Mouse (Mus musculus) spleen, postnatal 4 days (tissue): ENCODE measurements around the gene Tmem208.

Experiments used
- DNase-seq, 2 experiments: peaks; one replicate each; pipeline ENCODE4 v3.0.0; 2022; ENCODE audit warnings: low spot score in 2 of 2

Gene Tmem208

GRCm38 (mm10) chr8:105298351-105299252 is 27.6 kb upstream of the Tmem208 start:
- peak; percentile 39 to 72 for DNase-seq

DNA sequence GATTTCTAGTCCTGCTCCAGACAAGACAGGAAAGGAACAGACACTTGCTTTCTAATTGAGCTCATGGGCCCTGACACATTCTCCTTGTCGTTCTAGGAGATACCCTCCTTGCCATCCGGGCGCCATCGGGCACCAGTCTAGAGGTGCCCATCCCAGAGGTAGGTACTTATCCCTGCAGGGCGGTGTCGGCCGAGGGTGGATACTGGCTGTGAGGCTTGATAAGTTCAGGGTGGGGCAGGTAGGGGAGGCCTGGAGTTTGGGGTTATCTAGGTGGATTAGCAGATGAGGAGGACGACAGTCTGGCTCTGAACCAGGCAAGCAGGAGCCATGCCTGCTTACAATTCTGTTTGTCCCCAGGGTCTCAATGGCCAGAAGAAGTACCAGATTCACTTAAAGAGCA is 26.2 kb upstream of the Tmem208 start:
- DNase-seq: peak; percentile 88 to 90

- DNase-seq: no peak
Measured at GRCm38 (mm10) chr8:105303396-105303795, 22.8 kb upstream of the Tmem208 start.

DNA sequence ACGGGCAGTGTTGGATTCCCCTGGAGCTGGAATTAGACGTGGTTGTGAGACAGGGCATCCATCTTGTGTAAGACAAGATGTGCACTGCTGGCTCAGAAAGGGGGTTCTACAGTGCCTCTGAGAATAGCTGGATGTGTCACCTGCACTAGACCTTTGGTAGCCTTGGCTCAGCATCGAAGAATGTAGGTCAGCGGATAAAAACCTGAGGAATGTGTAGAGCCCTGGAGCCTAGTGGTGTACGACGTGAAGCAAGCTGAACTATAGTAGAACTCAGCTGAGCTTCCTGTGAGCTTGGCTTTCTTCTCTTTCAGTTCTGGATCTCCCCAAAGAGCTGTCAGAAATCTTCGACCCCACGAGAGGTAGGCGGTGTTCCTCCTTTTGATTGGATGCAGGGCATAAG is 22.3 kb upstream of the Tmem208 start:
- DNase-seq: no peak

- no peak for DNase-seq
Measured at GRCm38 (mm10) chr8:105304325-105305210, 21.6 kb upstream of the Tmem208 start.

DNA sequence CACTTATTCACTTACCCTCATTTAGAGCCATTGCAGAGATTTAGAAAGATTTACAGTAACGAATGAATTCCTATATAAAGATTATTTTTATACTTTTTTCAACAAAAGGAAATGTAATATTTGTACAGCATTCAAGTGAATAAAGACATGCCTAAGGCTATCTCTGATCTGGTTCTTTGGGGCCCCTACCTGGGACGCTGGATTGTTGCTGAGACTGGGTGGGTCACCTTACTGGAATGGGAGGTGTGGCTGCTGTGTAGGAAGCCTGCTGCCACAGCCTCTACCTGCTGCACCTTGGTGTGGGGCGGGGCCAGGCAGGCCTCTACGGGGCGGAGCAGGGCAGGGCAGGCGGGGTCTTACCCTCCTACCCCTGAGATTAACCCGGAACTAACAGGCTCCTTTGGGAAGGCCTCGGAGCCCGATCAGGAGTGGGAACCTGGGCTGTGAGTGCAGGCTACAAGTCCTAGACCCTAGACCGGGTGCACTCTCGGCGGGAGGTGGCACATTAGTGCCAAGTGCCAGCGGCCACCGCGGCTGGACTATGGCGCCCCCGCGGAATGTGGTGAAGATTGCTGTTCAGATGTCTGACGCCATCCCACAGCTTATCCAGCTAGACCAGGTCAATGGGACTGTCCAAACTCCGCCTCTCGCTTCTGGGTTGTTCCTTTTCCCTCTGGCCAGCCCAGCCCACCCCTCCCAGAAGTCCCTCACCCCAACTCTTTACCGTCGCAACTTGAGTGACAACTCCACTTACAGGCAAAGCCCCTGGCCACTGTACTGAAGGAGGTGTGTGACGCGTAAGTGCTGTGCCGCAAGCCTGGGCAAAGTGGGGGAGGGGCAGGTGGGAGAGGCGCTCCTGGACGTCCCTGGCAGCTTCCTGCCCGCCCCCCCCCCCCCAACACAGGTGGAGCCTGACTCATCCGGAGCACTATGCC is 20.7 kb upstream of the Tmem208 start, which contains the start of gene Elmo3:
TSS of gene Elmo3 (plus strand) at position 391 of the 935 bp plus-strand sequence.
- DNase-seq: peak; percentile 64 to 79

GRCm38 (mm10) chr8:105306146-105306691 is 19.9 kb upstream of the Tmem208 start:
- no peak for DNase-seq

GRCm38 (mm10) chr8:105307670-105308069 is 18.5 kb upstream of the Tmem208 start:
- no peak for DNase-seq

- no peak for DNase-seq
Measured at GRCm38 (mm10) chr8:105308428-105308827, 17.7 kb upstream of the Tmem208 start.

DNA sequence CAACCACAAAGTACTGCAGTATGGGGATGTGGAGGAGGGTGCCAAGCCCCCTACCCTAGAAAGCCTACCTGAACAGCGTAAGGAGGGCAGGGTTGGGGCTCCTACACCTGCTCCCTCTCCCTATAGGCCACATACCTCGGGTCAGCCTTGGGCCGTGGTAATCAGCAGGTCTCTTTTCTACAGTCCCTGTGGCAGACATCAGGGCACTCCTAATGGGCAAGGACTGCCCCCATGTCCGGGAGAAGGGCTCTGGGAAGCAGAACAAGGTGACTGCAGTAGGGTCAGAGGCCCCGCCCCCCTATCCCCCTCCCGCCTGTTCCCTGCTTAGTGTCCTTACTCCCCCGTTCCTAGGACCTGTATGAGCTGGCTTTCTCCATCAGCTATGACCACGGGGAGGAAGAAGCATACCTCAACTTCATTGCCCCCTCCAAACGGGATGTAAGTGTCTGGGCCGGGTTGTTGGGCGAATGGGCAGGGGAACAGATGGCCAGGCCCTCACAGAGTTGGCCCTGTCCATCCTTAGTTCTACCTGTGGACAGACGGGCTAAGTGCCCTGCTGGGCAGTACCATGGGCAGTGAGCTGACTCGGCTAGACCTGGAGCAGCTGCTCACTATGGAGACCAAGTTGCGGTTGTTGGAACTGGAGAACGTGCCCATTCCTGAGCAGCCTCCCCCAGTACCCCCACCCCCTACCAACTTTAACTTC is 16.9 kb upstream of the Tmem208 start:
- DNase-seq: no peak

- DNase-seq: no peak
Measured at GRCm38 (mm10) chr8:105310118-105310517, 16.0 kb upstream of the Tmem208 start.

GRCm38 (mm10) chr8:105311718-105312117 is 14.4 kb upstream of the Tmem208 start:
- no peak for DNase-seq

DNA sequence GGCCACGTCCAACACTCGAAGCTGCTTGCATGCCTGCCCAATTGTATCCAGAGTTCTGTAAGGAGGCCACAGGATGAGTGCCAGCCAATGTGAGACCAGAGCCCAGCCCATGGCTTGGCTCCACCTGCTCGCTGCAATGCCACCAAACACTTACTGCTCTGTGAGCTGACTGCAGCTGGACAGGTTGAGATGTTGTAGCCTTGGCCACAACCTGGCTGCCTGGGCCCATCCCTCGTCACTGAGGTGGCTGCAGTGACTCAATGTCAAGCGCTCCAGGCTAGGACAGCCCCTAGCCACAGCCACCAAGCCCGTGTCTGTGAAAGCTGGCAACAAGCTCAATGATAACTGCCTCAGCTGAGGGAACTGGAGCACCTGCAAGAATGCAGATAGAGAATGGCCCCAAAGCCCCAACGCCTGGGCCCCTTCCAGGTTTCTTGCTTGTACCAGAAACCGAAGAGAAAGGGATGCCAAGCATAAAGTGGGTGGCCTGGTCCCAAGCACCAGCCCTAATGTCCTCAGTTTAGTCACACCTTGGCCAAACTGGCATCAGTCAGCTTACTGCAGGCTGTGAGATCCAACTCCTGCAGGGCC is 13.2 kb upstream of the Tmem208 start:
- peak in 1 of 2 experiments; percentile 51 for DNase-seq

DNA sequence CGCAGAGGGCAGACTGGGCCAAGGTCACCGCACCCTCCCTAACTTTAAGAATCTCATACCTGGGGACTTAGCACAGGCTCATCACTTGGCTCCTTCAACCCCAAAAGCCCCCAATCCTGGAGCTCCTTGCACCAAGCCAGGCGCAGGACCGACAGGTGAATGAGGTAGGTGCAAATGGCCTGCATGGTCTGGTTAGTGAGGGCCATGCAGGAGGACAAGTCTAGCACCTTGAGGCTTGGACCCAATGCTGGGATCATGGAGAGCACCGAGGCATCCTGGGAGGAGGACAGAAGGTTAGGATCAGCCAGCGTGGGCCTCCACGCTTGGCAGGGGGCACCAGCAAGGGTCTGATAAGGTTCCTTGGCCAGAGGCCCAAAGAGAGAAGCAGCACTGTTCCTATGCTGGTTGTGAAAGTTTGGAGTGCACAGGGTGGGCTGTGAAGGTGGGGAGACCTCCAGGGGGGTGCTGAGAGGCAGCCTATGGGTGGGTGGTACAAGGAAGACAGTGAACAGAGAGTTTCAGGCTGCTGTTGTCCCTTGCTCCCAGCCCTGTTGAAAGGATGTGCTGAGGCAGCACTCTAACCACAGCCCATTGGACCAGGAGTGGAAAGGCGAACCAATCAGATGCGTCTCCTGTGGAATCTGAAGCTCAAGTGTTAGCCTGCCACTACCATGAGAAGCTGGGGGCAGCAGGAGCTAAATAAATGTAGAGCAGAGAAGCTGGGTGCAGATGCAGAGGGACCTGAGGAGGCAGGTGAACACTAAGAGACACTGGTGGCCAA is 12.3 kb upstream of the Tmem208 start:
- no peak for DNase-seq

GRCm38 (mm10) chr8:105315073-105315769 is 10.9 kb upstream of the Tmem208 start:
- DNase-seq: no peak

GRCm38 (mm10) chr8:105317941-105318340 is 8.2 kb upstream of the Tmem208 start:
- no peak for DNase-seq

DNA sequence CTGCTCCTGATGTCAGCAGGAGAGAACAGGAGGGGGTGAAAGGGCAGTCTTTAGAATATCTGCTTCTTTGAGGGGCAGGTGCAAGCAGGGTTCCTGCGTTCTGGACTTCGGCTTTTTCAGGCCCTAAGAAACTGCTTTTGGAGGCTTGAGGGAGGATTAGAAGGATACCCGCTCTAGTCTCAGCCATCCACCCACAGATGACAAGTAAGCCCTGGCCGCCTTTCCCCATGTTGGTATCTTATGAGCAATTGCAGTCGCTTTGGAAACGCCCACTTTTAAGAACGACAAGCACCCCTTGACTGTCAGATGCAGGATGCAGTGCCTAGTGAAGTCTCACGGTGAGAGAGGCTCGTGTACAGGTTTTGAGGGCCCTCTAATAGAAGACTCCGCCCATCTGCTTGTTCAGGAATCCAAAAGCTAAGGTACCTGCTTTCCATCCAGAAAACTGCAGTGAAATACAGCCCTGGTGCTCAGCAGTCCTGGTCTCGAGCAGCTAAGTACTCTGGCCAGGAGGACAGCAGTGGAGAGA is 7.4 kb upstream of the Tmem208 start:
- no peak for DNase-seq

DNA sequence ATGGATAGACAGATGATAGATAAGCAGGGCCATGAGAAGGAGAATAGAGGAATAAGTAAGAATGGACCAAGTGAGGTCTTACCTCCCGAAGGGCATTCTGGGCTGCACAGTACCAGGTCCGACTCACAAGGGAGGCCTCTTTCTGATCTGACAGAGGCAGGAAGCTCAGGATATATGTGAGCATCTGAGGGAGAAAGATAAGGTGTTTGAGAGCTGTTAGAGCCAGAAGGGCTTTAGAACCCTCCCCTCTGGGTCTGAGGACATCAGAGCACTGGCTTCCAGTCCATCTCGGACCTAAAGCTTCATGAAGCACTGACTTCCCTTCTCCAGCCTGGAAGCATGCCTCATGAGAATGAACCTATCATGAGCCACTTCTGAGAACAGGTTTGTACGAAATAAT is 3.0 kb upstream of the Tmem208 start:
- DNase-seq: peak in 1 of 2 experiments; percentile 58
